Mouse (Mus musculus): Measurements from ENCODE around the gene Ptpn13. TPM values are rescaled to one million over a fixed set of nuclear protein-coding genes. Genes with fewer than 3 reads are reported as not detected.

The Ptpn13 gene
- total and polyA plus RNA-seq, 3 experiments: 15.1 to 43.6 (median 15.5) TPM

- Histone ChIP-seq H3K4me1 (ENCODE audit: control insufficient read depth in 1 of 2, insufficient read depth in 2 of 2, low read length in 2 of 2) (no peaks in the 10 kb centered on the region; a peak in 1 of 4 replicates), H3K9me3 (replicated peaks; ENCODE audit: insufficient read depth, low read length) (no peaks in the 10 kb centered on the region), H3K4me3 (ENCODE audit: control insufficient read depth in 1 of 2, insufficient read depth in 1 of 2, low read depth in 2 of 2, low read length in 2 of 2) (no peak overlapping the region), H3K79me2 (ENCODE audit: control insufficient read depth, insufficient read depth, low read length, poor library complexity) (no peaks in the 10 kb centered on the region), H3K27ac (ENCODE audit: control insufficient read depth, low read depth, low read length) (no peak overlapping the region), H3K9ac (ENCODE audit: control insufficient read depth, low read depth, low read length, poor library complexity, severe bottlenecking) (no peak overlapping the region), H3K27me3 (ENCODE audit: control insufficient read depth in 1 of 2, insufficient read depth in 2 of 2, low read length in 2 of 2) (no peaks in the 10 kb centered on the region; a peak in 1 of 4 replicates), H3K36me3 (ENCODE audit: control insufficient read depth in 1 of 2, insufficient read depth in 2 of 2, low read length in 2 of 2) (no peaks in the 10 kb centered on the region)
- TF ChIP-seq ZNF384 (IDR thresholded peaks at IDR 0.05; ENCODE audit: low read depth, low read length) (no peak), TCF12 (IDR thresholded peaks at IDR 0.05; ENCODE audit: low read depth, low read length) (no peak), MEF2A (IDR thresholded peaks at IDR 0.05; ENCODE audit: extremely low read depth, insufficient replicate concordance, low read depth, low read length, poor library complexity, severe bottlenecking) (no peak), E2F4 (IDR thresholded peaks at IDR 0.05; ENCODE audit: borderline replicate concordance, low read depth, low read length) (no peak), JUND (IDR thresholded peaks at IDR 0.05; ENCODE audit: low read depth, low read length) (no peak), POLR2A (IDR thresholded peaks at IDR 0.05; ENCODE audit: control insufficient read depth in 1 of 2, insufficient read depth in 1 of 2, low read depth in 1 of 2, low read length in 2 of 2, poor library complexity in 1 of 2) (no peak), GATA1 (IDR thresholded peaks at IDR 0.05; ENCODE audit: low read depth, low read length) (no peak), SMC3 (IDR thresholded peaks at IDR 0.05; ENCODE audit: low read depth, low read length) (no peak), POLR2AphosphoS2 (IDR thresholded peaks at IDR 0.05; ENCODE audit: low read length) (no peak), KAT2A (conservative IDR thresholded peaks at IDR 0.05; ENCODE audit: low read depth, low read length) (no peak), CTCF (IDR thresholded peaks at IDR 0.05 in 2 of 3, conservative IDR thresholded peaks at IDR 0.05 in 1 of 3; ENCODE audit: control insufficient read depth in 1 of 3, insufficient read depth in 1 of 3, low read depth in 2 of 3, low read length in 3 of 3, poor library complexity in 1 of 3, severe bottlenecking in 1 of 3) (no peak), MXI1 (IDR thresholded peaks at IDR 0.05; ENCODE audit: low read depth, low read length) (no peak), NRF1 (IDR thresholded peaks at IDR 0.05; ENCODE audit: insufficient read depth, low read depth, low read length, poor library complexity, severe bottlenecking) (no peak), ZC3H11A (IDR thresholded peaks at IDR 0.05; ENCODE audit: low read depth, low read length) (no peak), TAL1 (IDR thresholded peaks at IDR 0.05; ENCODE audit: low read length) (no peak), NELFE (IDR thresholded peaks at IDR 0.05; ENCODE audit: low read depth, low read length) (no peak)
- no peak for DNase-seq (ENCODE audit: low read depth, low spot score)
Observed at GRCm38 (mm10) chr5:103393752-103394151, 31.2 kb upstream of the Ptpn13 start.

- Histone ChIP-seq H3K36me3 (ENCODE audit: control insufficient read depth in 1 of 2, insufficient read depth in 2 of 2, low read length in 2 of 2) (no peaks in the 10 kb centered on the region), H3K27me3 (ENCODE audit: control insufficient read depth in 1 of 2, insufficient read depth in 2 of 2, low read length in 2 of 2) (no peaks in the 10 kb centered on the region; a peak in 1 of 4 replicates), H3K4me3 (ENCODE audit: control insufficient read depth in 1 of 2, insufficient read depth in 1 of 2, low read depth in 2 of 2, low read length in 2 of 2) (no peak overlapping the region), H3K79me2 (ENCODE audit: control insufficient read depth, insufficient read depth, low read length, poor library complexity) (no peaks in the 10 kb centered on the region), H3K9me3 (replicated peaks; ENCODE audit: insufficient read depth, low read length) (no peaks in the 10 kb centered on the region), H3K4me1 (ENCODE audit: control insufficient read depth in 1 of 2, insufficient read depth in 2 of 2, low read length in 2 of 2) (no peaks in the 10 kb centered on the region; a peak in 1 of 4 replicates), H3K27ac (ENCODE audit: control insufficient read depth, low read depth, low read length) (no peak overlapping the region), H3K9ac (ENCODE audit: control insufficient read depth, low read depth, low read length, poor library complexity, severe bottlenecking) (no peak overlapping the region)
- no peak for DNase-seq (ENCODE audit: low read depth, low spot score)
- TF ChIP-seq TBP (IDR thresholded peaks at IDR 0.05; ENCODE audit: low read depth, low read length): no peak
- TF ChIP-seq MAX (IDR thresholded peaks at IDR 0.05; ENCODE audit: low read length): no peak
Observed at GRCm38 (mm10) chr5:103395683-103396082, 29.3 kb upstream of the Ptpn13 start.

Data from MEL (cell line).